Mouse (Mus musculus) neural tube, embryonic 15.5 days (tissue): ENCODE measurements around the gene Tmem239. TPM values are rescaled to one million over a fixed set of nuclear protein-coding genes. Genes with fewer than 3 reads are reported as not detected.

Source experiments
- ATAC-seq: fragments of 200-750 bp; cut with Nextera tagmentation; 2 replicates; pipeline ENCODE4 v1.8.0; 2017; ENCODE audit warnings: mild to moderate bottlenecking, moderate TSS enrichment, moderate library complexity; ENCODE audit not compliant: low FRiP score
- H3K27ac ChIP-seq: fragments of 300-500 bp; sonication (generic); replicated peaks from 2 replicates; pipeline ENCODE4 v1.5.1; 2015; ENCODE audit warnings: mild to moderate bottlenecking, inconsistent platforms
- H3K27me3 ChIP-seq: fragments of 300-500 bp; sonication (generic); replicated peaks from 2 replicates; pipeline ENCODE4 v1.6.1; 2015; ENCODE audit warnings: inconsistent platforms
- H3K36me3 ChIP-seq: fragments of 300-500 bp; sonication (generic); 2 replicates; pipeline ENCODE4 v1.6.1; 2015; ENCODE audit warnings: inconsistent platforms
- H3K4me1 ChIP-seq: fragments of 300-500 bp; sonication (generic); 2 replicates; pipeline ENCODE4 v1.6.1; 2015; ENCODE audit warnings: inconsistent platforms
- H3K4me2 ChIP-seq: fragments of 300-500 bp; sonication (generic); 2 replicates; pipeline ENCODE4 v1.6.1; 2015; ENCODE audit warnings: inconsistent platforms, mild to moderate bottlenecking, moderate library complexity
- H3K4me3 ChIP-seq: fragments of 300-500 bp; sonication (generic); replicated peaks from 2 replicates; pipeline ENCODE4 v1.5.1; 2015; ENCODE audit warnings: mild to moderate bottlenecking, inconsistent platforms
- H3K9ac ChIP-seq: fragments of 300-500 bp; sonication (generic); replicated peaks from 2 replicates; pipeline ENCODE4 v1.6.1; 2015; ENCODE audit warnings: mild to moderate bottlenecking, inconsistent platforms
- H3K9me3 ChIP-seq: fragments of 300-500 bp; sonication (generic); replicated peaks from 2 replicates; pipeline ENCODE4 v1.6.1; 2016; ENCODE audit warnings: inconsistent platforms
- WGBS: fragments of 180-500 bp; shearing (Covaris S2); methylation state at CpG from one replicate; pipeline ENCODE4 v1.1.7; 2015; ENCODE audit warnings: mixed read lengths; 5-methylcytosine and 5-hydroxymethylcytosine counted together
- polyA plus RNA-seq: library from polyadenylated mRNA; unstranded; fragments of >200 nt; fragmentation: Nextera tagmentation; extraction: Ambion mirVana; gene quantifications from 2 replicates; pipeline ENCODE4 v1.2.1, GENCODE M21; 2015

Tmem239 gene
- polyA plus RNA-seq, 1 experiment from 2014 or later: not detected

- peaks cover 67% of the 10 kb centered on the region for H3K36me3 ChIP-seq
Measured at GRCm38 (mm10) chr2:130438861-130439260, 32.6 kb downstream of the Tmem239 start.

GRCm38 (mm10) chr2:130439840-130440480, 33.7 kb downstream of the Tmem239 start:
- Histone ChIP-seq H3K4me2 (no peak overlapping the region), H3K9ac (no peak overlapping the region), H3K4me1 (no peaks in the 10 kb centered on the region), H3K27me3 (no peaks in the 10 kb centered on the region), H3K9me3 (no peaks in the 10 kb centered on the region), H3K4me3 (no peak overlapping the region), H3K27ac (no peak overlapping the region), H3K36me3 (peaks cover 73% of the 10 kb centered on the region)
- 95% methylated on average over 4 of the region's 4 CpGs for WGBS
- no peak for ATAC-seq

More at GRCm38 (mm10) chr2:130438861-130439260, 32.6 kb downstream of the Tmem239 start:
- no peaks in the 10 kb centered on the region for H3K4me1 ChIP-seq
- no peak overlapping the region for H3K9ac ChIP-seq
- ATAC-seq: no peak
- 96% methylated on average over 3 of the region's 3 CpGs for WGBS
- H3K4me3 ChIP-seq: no peak overlapping the region
- no peaks in the 10 kb centered on the region for H3K27me3 ChIP-seq
- H3K4me2 ChIP-seq: no peak overlapping the region
- no peaks in the 10 kb centered on the region for H3K9me3 ChIP-seq
- H3K27ac ChIP-seq: no peak overlapping the region

GRCm38 (mm10) chr2:130442162-130442561, 35.9 kb downstream of the Tmem239 start:
- peaks cover 73% of the 10 kb centered on the region for H3K36me3 ChIP-seq
- WGBS: 84% methylated on average over 10 of the region's 10 CpGs

GRCm38 (mm10) chr2:130448449-130448848, 42.2 kb downstream of the Tmem239 start:
- Histone ChIP-seq H3K4me1 (peaks cover 34% of the 10 kb centered on the region), H3K27ac (no peak overlapping the region), H3K4me2 (no peak overlapping the region), H3K9me3 (no peaks in the 10 kb centered on the region), H3K27me3 (no peaks in the 10 kb centered on the region), H3K9ac (no peak overlapping the region), H3K4me3 (no peak overlapping the region), H3K36me3 (peaks cover 10% of the 10 kb centered on the region)
- ATAC-seq: no peak

More at GRCm38 (mm10) chr2:130442162-130442561, 35.9 kb downstream of the Tmem239 start:
- Histone ChIP-seq H3K27ac (no peak overlapping the region), H3K4me1 (no peaks in the 10 kb centered on the region), H3K4me2 (no peak overlapping the region), H3K27me3 (no peaks in the 10 kb centered on the region), H3K9me3 (no peaks in the 10 kb centered on the region), H3K9ac (no peak overlapping the region), H3K4me3 (no peak overlapping the region)
- ATAC-seq: no peak

- H3K9ac ChIP-seq: peak overlapping the region; percentile 94
- peaks cover 3% of the 10 kb centered on the region for H3K36me3 ChIP-seq
- H3K27ac ChIP-seq: peak overlapping the region; percentile 94
- WGBS: 8% methylated on average over 17 of the region's 17 CpGs
- H3K27me3 ChIP-seq: no peaks in the 10 kb centered on the region
- H3K9me3 ChIP-seq: no peaks in the 10 kb centered on the region
- ATAC-seq: no peak; the same call in 1 of the 2 replicates
- H3K4me3 ChIP-seq: peak overlapping the region; percentile 91
- peak overlapping the region; percentile 83 for H3K4me2 ChIP-seq
- peaks cover 36% of the 10 kb centered on the region for H3K4me1 ChIP-seq
Measured at GRCm38 (mm10) chr2:130449021-130449793, 42.9 kb downstream of the Tmem239 start.

GRCm38 (mm10) chr2:130449794-130450433, 43.6 kb downstream of the Tmem239 start, which contains the start of gene Ptpra:
Ptpra (plus strand) TSS chr2:130450278.
- peak within 1 kb of the TSS; percentile 94 for H3K9ac ChIP-seq
- peak within 1 kb of the TSS; percentile 91 for H3K4me3 ChIP-seq
- WGBS: 0% methylated on average over 46 of the region's 50 CpGs
- peak within 1 kb of the TSS; percentile 83 for H3K4me2 ChIP-seq
- no peaks in the 10 kb centered on the region for H3K27me3 ChIP-seq
- no peaks in the 10 kb centered on the region for H3K9me3 ChIP-seq
- H3K4me1 ChIP-seq: peaks cover 41% of the 10 kb centered on the region
- ATAC-seq: peak; percentile 98
- H3K27ac ChIP-seq: peak within 1 kb of the TSS; percentile 94
- no peaks in the 10 kb centered on the region for H3K36me3 ChIP-seq

- ATAC-seq: peak; percentile 88
- Histone ChIP-seq H3K27me3 (no peaks in the 10 kb centered on the region), H3K36me3 (no peaks in the 10 kb centered on the region), H3K4me1 (peaks cover 41% of the 10 kb centered on the region), H3K4me2 (peak overlapping the region; percentile 83), H3K9ac (peak overlapping the region; percentile 94), H3K4me3 (peak overlapping the region; percentile 91), H3K9me3 (no peaks in the 10 kb centered on the region), H3K27ac (peak overlapping the region; percentile 94)
- WGBS: under 1% methylated on average over 45 of the region's 47 CpGs
Measured at GRCm38 (mm10) chr2:130450434-130450796, 44.1 kb downstream of the Tmem239 start.

- no peak for ATAC-seq
Measured at GRCm38 (mm10) chr2:130451086-130451726, 44.9 kb downstream of the Tmem239 start.

GRCm38 (mm10) chr2:130451727-130452090, 45.4 kb downstream of the Tmem239 start:
- 71% methylated on average over 3 of the region's 3 CpGs for WGBS
- H3K27ac ChIP-seq: no peak overlapping the region
- peak overlapping the region; percentile 91 for H3K4me3 ChIP-seq
- H3K4me2 ChIP-seq: peak overlapping the region; percentile 83
- H3K27me3 ChIP-seq: no peaks in the 10 kb centered on the region
- no peaks in the 10 kb centered on the region for H3K36me3 ChIP-seq
- no peaks in the 10 kb centered on the region for H3K9me3 ChIP-seq
- H3K4me1 ChIP-seq: peaks cover 41% of the 10 kb centered on the region
- ATAC-seq: no peak
- H3K9ac ChIP-seq: peak overlapping the region; percentile 94

More at GRCm38 (mm10) chr2:130451086-130451726, 44.9 kb downstream of the Tmem239 start:
- Histone ChIP-seq H3K27ac (no peak overlapping the region), H3K36me3 (no peaks in the 10 kb centered on the region), H3K9ac (peak overlapping the region; percentile 94), H3K4me1 (peaks cover 41% of the 10 kb centered on the region), H3K27me3 (no peaks in the 10 kb centered on the region), H3K4me2 (peak overlapping the region; percentile 83), H3K9me3 (no peaks in the 10 kb centered on the region), H3K4me3 (peak overlapping the region; percentile 91)
- 71% methylated on average over 14 of the region's 14 CpGs for WGBS

- H3K27me3 ChIP-seq: no peaks in the 10 kb centered on the region
- H3K9ac ChIP-seq: no peak overlapping the region
- peaks cover 41% of the 10 kb centered on the region for H3K4me1 ChIP-seq
- no peaks in the 10 kb centered on the region for H3K36me3 ChIP-seq
- ATAC-seq: no peak
- WGBS: 74% methylated on average over 2 of the region's 2 CpGs
- H3K9me3 ChIP-seq: no peaks in the 10 kb centered on the region
- H3K4me3 ChIP-seq: no peak overlapping the region
- H3K4me2 ChIP-seq: peak overlapping the region; percentile 9
- H3K27ac ChIP-seq: no peak overlapping the region
Measured at GRCm38 (mm10) chr2:130452266-130452665, 46.0 kb downstream of the Tmem239 start.

- no peak overlapping the region for H3K27ac ChIP-seq
- no peak for ATAC-seq
- no peak overlapping the region for H3K4me3 ChIP-seq
- no peak overlapping the region for H3K4me2 ChIP-seq
- H3K27me3 ChIP-seq: no peaks in the 10 kb centered on the region
- 71% methylated on average over 6 of the region's 6 CpGs for WGBS
- no peak overlapping the region for H3K9ac ChIP-seq
- H3K4me1 ChIP-seq: peaks cover 41% of the 10 kb centered on the region
- H3K36me3 ChIP-seq: no peaks in the 10 kb centered on the region
- no peaks in the 10 kb centered on the region for H3K9me3 ChIP-seq
Measured at GRCm38 (mm10) chr2:130453421-130453820, 47.1 kb downstream of the Tmem239 start.
